Mouse (Mus musculus) embryonic facial prominence, embryonic 11.5 days (tissue): Measurements from ENCODE around the gene Hoxd8. TPM values are rescaled to one million over a fixed set of nuclear protein-coding genes. Genes with fewer than 3 reads are reported as not detected.

Experiments
- ATAC-seq: fragments of 200-750 bp; cut with Nextera tagmentation; replicated peaks from 2 replicates; pipeline ENCODE4 v1.8.0; 2017; ENCODE audit warnings: low read depth; ENCODE audit not compliant: insufficient number of reproducible peaks, low FRiP score, low TSS enrichment
- DNase-seq: peaks from one replicate; pipeline ENCODE4 v3.0.0-alpha.2; 2015; ENCODE audit warnings: low spot score
- H3K27ac ChIP-seq: fragments of 300-500 bp; sonication (generic); replicated peaks from 2 replicates; pipeline ENCODE4 v1.5.1; 2014; ENCODE audit warnings: mild to moderate bottlenecking, low read depth, low read length, control low read depth
- H3K27me3 ChIP-seq: fragments of 300-500 bp; sonication (generic); 2 replicates; pipeline ENCODE4 v1.6.1; 2014; ENCODE audit warnings: mild to moderate bottlenecking, low read length, moderate library complexity, mixed read lengths; ENCODE audit not compliant: control insufficient read depth, insufficient read depth
- H3K36me3 ChIP-seq: fragments of 300-500 bp; sonication (generic); replicated peaks from 2 replicates; pipeline ENCODE4 v1.6.1; 2014; ENCODE audit warnings: low read depth, mild to moderate bottlenecking, low read length, moderate library complexity, mixed read lengths; ENCODE audit not compliant: control insufficient read depth, insufficient read depth
- H3K4me1 ChIP-seq: fragments of 300-500 bp; sonication (generic); 2 replicates; pipeline ENCODE4 v1.6.1; 2014; ENCODE audit warnings: low read length, mixed read lengths; ENCODE audit not compliant: control insufficient read depth, insufficient read depth
- H3K4me2 ChIP-seq: fragments of 300-500 bp; sonication (generic); 2 replicates; pipeline ENCODE4 v1.6.1; 2014; ENCODE audit warnings: low read depth, mild to moderate bottlenecking, control low read depth, low read length, moderate library complexity
- H3K4me3 ChIP-seq: fragments of 300-500 bp; sonication (generic); 2 replicates; pipeline ENCODE4 v1.5.1; 2014; ENCODE audit warnings: low read depth, low read length, control low read depth
- H3K9ac ChIP-seq: fragments of 300-500 bp; sonication (generic); replicated peaks from 2 replicates; pipeline ENCODE4 v1.6.1; 2014; ENCODE audit warnings: mild to moderate bottlenecking, control low read depth, low read length
- H3K9me3 ChIP-seq: fragments of 300-500 bp; sonication (generic); replicated peaks from 2 replicates; pipeline ENCODE4 v1.6.1; 2016; ENCODE audit warnings: mild to moderate bottlenecking, low read length, inconsistent platforms, mixed read lengths; ENCODE audit not compliant: control insufficient read depth
- WGBS: fragments of 180-500 bp; shearing (Covaris S2); extraction: QIAGEN DNeasy Blood & Tissue Kit; methylation state at CpG from one replicate; pipeline ENCODE4 v1.1.7; 2014; 5-methylcytosine and 5-hydroxymethylcytosine counted together
- polyA plus RNA-seq: library from polyadenylated mRNA; unstranded; fragments of >200 nt; fragmentation: Nextera tagmentation; extraction: Ambion mirVana; gene quantifications from 2 replicates; pipeline ENCODE4 v1.2.1, GENCODE M21; 2014

The Hoxd8 gene
- polyA plus RNA-seq, 1 experiment from 2014 or later, result 0.18 TPM

- Histone ChIP-seq H3K4me1 (no peaks in the 10 kb centered on the region), H3K9me3 (no peaks in the 10 kb centered on the region), H3K9ac (no peak overlapping the region), H3K27me3 (peaks cover 92% of the 10 kb centered on the region), H3K4me2 (no peak overlapping the region), H3K27ac (no peak overlapping the region), H3K4me3 (no peak overlapping the region), H3K36me3 (no peaks in the 10 kb centered on the region)
- DNase-seq (no peak), ATAC-seq (no peak)
- WGBS, result 36% methylated on average over 2 of the region's 3 CpGs
These were observed 37.0 kb downstream of the Hoxd8 start for GRCm38 (mm10) chr2:74741252-74741978.

DNA sequence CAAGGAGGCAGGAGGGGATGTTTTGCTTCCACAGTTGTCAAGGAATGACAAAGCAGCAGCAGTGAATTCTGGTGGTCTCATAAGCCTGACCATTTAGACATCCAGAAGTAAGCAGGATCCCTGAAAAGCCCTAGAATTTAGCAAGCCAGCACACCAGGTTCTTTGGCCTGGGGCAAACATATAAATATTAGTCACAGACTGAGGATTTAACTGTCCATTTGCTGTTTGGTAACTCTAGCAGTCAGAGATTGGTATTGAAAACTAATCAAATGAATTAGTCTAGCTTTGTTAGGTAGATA is 37.5 kb downstream of the Hoxd8 start:
- H3K27ac ChIP-seq, result no peak overlapping the region
- no peak overlapping the region for H3K4me2 ChIP-seq
- no peaks in the 10 kb centered on the region for H3K36me3 ChIP-seq
- peaks cover 92% of the 10 kb centered on the region for H3K27me3 ChIP-seq
- H3K9me3 ChIP-seq, result no peaks in the 10 kb centered on the region
- H3K4me1 ChIP-seq, result no peaks in the 10 kb centered on the region
- H3K4me3 ChIP-seq, result no peak overlapping the region
- DNase-seq (no peak), ATAC-seq (no peak)
- no peak overlapping the region for H3K9ac ChIP-seq

DNA sequence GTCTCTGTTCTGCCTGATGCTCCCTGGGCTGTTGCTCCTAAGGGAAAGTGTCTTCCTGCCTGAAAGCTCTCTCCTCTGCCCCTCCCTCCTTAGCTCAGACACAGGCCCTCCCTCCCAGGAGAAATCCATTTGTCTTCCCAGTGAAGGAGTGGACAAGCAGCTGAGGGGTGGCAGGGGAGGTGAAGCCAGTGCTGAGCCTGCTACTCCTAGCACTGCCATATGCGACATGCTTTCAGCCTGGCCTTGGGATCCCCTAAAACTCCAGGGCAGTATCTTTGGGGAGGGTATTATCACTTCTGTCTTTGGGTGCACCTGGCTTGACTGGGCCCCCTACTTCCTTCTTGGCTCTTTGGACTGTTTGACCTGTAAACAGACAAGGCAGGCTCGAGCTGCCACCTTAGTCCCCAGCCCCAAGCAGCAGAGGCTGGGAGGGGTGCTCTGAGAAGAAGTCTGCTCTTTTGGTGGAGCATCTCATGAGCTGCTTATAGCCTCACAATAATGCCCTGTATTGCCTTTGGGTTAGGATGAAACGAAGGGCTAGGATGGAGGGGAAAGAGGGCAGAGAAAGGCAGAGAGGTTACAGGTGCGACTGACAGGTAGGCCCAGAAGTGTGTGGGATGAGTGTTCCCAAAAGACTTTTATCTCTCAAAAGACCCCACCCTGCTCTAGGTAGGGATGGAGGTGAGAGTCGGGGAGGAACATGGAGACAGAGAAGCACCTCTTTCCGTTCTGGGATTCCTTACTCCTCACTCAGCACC is 41.3 kb downstream of the Hoxd8 start:
- Histone ChIP-seq H3K9me3 (no peaks in the 10 kb centered on the region), H3K4me2 (no peak overlapping the region), H3K36me3 (no peaks in the 10 kb centered on the region), H3K4me3 (no peak overlapping the region), H3K27ac (no peak overlapping the region), H3K9ac (no peak overlapping the region), H3K27me3 (peaks cover 84% of the 10 kb centered on the region), H3K4me1 (peaks cover 3% of the 10 kb centered on the region; the same call in 1 of the 2 replicates)
- 2% methylated on average over 6 of the region's 6 CpGs for WGBS
- DNase-seq (no peak), ATAC-seq (no peak)

DNA sequence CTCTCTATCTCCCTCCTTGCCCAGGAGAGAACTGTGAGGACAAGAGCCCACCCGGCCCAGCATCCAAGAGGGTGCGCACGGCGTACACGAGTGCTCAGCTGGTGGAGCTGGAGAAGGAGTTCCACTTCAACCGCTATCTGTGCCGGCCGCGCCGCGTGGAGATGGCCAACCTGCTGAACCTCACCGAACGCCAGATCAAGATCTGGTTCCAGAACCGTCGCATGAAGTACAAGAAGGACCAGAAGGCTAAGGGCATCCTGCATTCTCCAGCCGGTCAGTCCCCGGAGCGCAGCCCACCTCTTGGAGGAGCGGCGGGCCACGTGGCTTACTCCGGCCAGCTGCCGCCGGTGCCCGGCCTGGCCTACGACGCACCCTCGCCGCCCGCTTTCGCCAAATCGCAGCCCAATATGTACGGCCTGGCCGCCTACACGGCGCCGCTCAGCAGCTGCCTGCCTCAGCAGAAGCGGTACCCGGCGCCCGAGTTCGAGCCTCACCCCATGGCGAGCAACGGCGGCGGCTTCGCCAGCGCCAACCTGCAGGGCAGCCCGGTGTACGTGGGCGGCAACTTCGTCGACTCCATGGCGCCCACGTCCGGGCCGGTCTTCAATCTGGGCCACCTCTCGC is 42.0 kb downstream of the Hoxd8 start:
- no peaks in the 10 kb centered on the region for H3K9me3 ChIP-seq
- no peak overlapping the region for H3K27ac ChIP-seq
- under 1% methylated on average over 56 of the region's 58 CpGs for WGBS
- DNase-seq, result no peak
- no peaks in the 10 kb centered on the region for H3K36me3 ChIP-seq
- H3K4me2 ChIP-seq, result no peak overlapping the region
- H3K9ac ChIP-seq, result no peak overlapping the region
- ATAC-seq, result no peak
- H3K4me3 ChIP-seq, result no peak overlapping the region
- H3K4me1 ChIP-seq, result peaks cover 3% of the 10 kb centered on the region; the same call in 1 of the 2 replicates
- peaks cover 84% of the 10 kb centered on the region for H3K27me3 ChIP-seq

- no peaks in the 10 kb centered on the region for H3K36me3 ChIP-seq
- ATAC-seq (no peak), DNase-seq (no peak)
- WGBS, result 1% methylated on average over 24 of the region's 24 CpGs
- no peak overlapping the region for H3K27ac ChIP-seq
- H3K4me1 ChIP-seq, result peaks cover 3% of the 10 kb centered on the region; the same call in 1 of the 2 replicates
- peaks cover 84% of the 10 kb centered on the region for H3K27me3 ChIP-seq
- peak overlapping the region; percentile 11; the same call in 1 of the 2 replicates for H3K4me3 ChIP-seq
- H3K9me3 ChIP-seq, result no peaks in the 10 kb centered on the region
- no peak overlapping the region for H3K9ac ChIP-seq
- H3K4me2 ChIP-seq, result no peak overlapping the region
These were observed 42.6 kb downstream of the Hoxd8 start for GRCm38 (mm10) chr2:74747006-74747405.

GRCm38 (mm10) chr2:74747661-74748141 is 43.3 kb downstream of the Hoxd8 start:
- Histone ChIP-seq H3K4me3 (no peak overlapping the region), H3K4me1 (peaks cover 3% of the 10 kb centered on the region; the same call in 1 of the 2 replicates), H3K9ac (no peak overlapping the region), H3K9me3 (no peaks in the 10 kb centered on the region), H3K4me2 (no peak overlapping the region), H3K27ac (no peak overlapping the region), H3K27me3 (peaks cover 90% of the 10 kb centered on the region), H3K36me3 (no peaks in the 10 kb centered on the region)
- no peak for DNase-seq
- WGBS, result 2% methylated on average over 11 of the region's 11 CpGs
- no peak for ATAC-seq

DNA sequence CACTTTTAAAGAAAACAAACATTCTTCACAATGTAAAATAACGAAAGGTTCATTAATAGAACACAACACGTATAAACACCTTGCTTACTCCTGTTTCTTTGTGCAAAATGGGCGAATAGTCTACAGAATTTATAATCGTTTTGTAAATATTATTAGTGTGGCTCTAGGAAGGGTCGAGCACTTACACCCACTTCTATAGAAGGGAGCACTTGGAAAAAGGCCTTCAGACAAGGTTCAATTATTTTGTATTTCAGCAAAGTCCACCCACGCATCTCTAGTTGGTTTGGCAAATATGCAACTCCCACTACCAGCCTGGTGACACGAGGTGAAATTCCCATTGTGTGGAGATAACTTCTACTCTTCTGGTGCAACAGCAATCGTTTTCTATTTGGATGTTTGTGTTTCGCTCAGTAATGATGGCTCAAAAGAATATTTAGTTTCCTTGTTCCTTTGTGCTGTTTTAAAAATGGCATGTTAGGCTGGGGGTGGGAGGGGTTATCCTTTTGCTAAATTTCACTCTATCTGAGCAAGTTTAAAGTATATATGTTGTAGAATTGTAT is 44.1 kb downstream of the Hoxd8 start:
- Histone ChIP-seq H3K27ac (no peak overlapping the region), H3K9me3 (no peaks in the 10 kb centered on the region), H3K4me3 (no peak overlapping the region), H3K36me3 (no peaks in the 10 kb centered on the region), H3K4me2 (no peak overlapping the region), H3K4me1 (peaks cover 3% of the 10 kb centered on the region; the same call in 1 of the 2 replicates), H3K27me3 (peaks cover 92% of the 10 kb centered on the region), H3K9ac (no peak overlapping the region)
- 2% methylated on average over 9 of the region's 9 CpGs for WGBS
- ATAC-seq (no peak), DNase-seq (no peak)
